Mouse (Mus musculus) liver, embryonic 14.5 days (tissue): ENCODE results near the gene 4933405L10Rik. TPM values are rescaled to one million over a fixed set of nuclear protein-coding genes. Genes with fewer than 3 reads are reported as not detected.

Experiments
- ATAC-seq: fragments of 200-750 bp; cut with Nextera tagmentation; 2 replicates; pipeline ENCODE4 v1.8.0; 2017; ENCODE audit warnings: moderate number of reproducible peaks, mild to moderate bottlenecking, moderate library complexity; ENCODE audit not compliant: insufficient read depth
- DNase-seq, 3 experiments: peaks; one replicate each; pipeline ENCODE4 v3.0.0-alpha.2; 2012 to 2013; ENCODE audit warnings: low read depth in 3 of 3, low spot score in 3 of 3
- H3K27ac ChIP-seq: fragments of 300-500 bp; sonication (generic); 2 replicates; pipeline ENCODE4 v1.5.1; 2014; ENCODE audit warnings: moderate library complexity, mild to moderate bottlenecking, control low read depth, inconsistent platforms
- H3K27me3 ChIP-seq: fragments of 300-500 bp; sonication (generic); 2 replicates; pipeline ENCODE4 v1.6.1; 2014; ENCODE audit warnings: mild to moderate bottlenecking, low read length, moderate library complexity; ENCODE audit not compliant: control insufficient read depth, insufficient read depth
- H3K36me3 ChIP-seq: fragments of 300-500 bp; sonication (generic); replicated peaks from 2 replicates; pipeline ENCODE4 v1.6.1; 2014; ENCODE audit warnings: low read depth; ENCODE audit not compliant: control insufficient read depth, insufficient read depth
- H3K4me1 ChIP-seq, 2 experiments: fragments of 200-500 bp in 1 of 2; fragments of 300-500 bp in 1 of 2; sonication (generic) in 1 of 2; replicated peaks; 2 replicates each; pipeline ENCODE4 v1.6.1; 2012 to 2014; ENCODE audit warnings: antibody characterized with exemption in 1 of 2, inconsistent platforms in 1 of 2, low read length in 1 of 2; ENCODE audit not compliant: control insufficient read depth in 2 of 2, insufficient read depth in 2 of 2
- H3K4me2 ChIP-seq: fragments of 300-500 bp; sonication (generic); 2 replicates; pipeline ENCODE4 v1.6.1; 2014; ENCODE audit warnings: low read depth, mild to moderate bottlenecking, control low read depth, moderate library complexity
- H3K4me3 ChIP-seq, 2 experiments: fragments of 200-500 bp in 1 of 2; fragments of 300-500 bp in 1 of 2; sonication (generic) in 1 of 2; 2 replicates each; pipeline ENCODE4 v1.5.1; 2012 to 2014; ENCODE audit warnings: low read depth in 2 of 2, low read length in 2 of 2, mild to moderate bottlenecking in 2 of 2, control low read depth in 1 of 2, inconsistent platforms in 1 of 2, moderate library complexity in 1 of 2; ENCODE audit not compliant: insufficient read depth in 1 of 2
- H3K9ac ChIP-seq: fragments of 300-500 bp; sonication (generic); replicated peaks from 2 replicates; pipeline ENCODE4 v1.6.1; 2014; ENCODE audit warnings: mild to moderate bottlenecking, control low read depth, moderate library complexity
- H3K9me3 ChIP-seq: fragments of 300-500 bp; sonication (generic); 2 replicates; pipeline ENCODE4 v1.6.1; 2016; ENCODE audit warnings: low read length, mixed read lengths; ENCODE audit not compliant: control insufficient read depth
- CTCF ChIP-seq: IDR thresholded peaks from 2 replicates; pipeline ENCODE4 v1.5.1; 2016; ENCODE audit warnings: antibody characterized with exemption, low read depth, control low read depth
- EP300 ChIP-seq: IDR thresholded peaks from 2 replicates; pipeline ENCODE4 v1.6.1; 2016; ENCODE audit warnings: antibody characterized with exemption, low read depth
- WGBS: fragments of 180-500 bp; shearing (Covaris S2); extraction: QIAGEN DNeasy Blood & Tissue Kit; methylation state at CpG from one replicate; pipeline ENCODE4 v1.1.7; 2014; ENCODE audit not compliant: insufficient replicate concordance; 5-methylcytosine and 5-hydroxymethylcytosine counted together
- polyA plus RNA-seq, 2 experiments: library from polyadenylated mRNA; depleted of rRNA in 1 of 2; stranded (reverse) in 1 of 2; unstranded in 1 of 2; fragments of >200 nt; fragmentation: Nextera tagmentation in 1 of 2; extraction: Ambion mirVana in 1 of 2; gene quantifications; 2 replicates each; pipeline versions ENCODE4 v1.2.1 to v1.2.3; 2012 to 2014

The 4933405L10Rik gene
- polyA plus RNA-seq (2012; rRNA removed) (not detected in 2 replicates), polyA plus RNA-seq (2014; fragmentation: Nextera tagmentation; extraction: Ambion mirVana) (not detected in 2 replicates)

DNA sequence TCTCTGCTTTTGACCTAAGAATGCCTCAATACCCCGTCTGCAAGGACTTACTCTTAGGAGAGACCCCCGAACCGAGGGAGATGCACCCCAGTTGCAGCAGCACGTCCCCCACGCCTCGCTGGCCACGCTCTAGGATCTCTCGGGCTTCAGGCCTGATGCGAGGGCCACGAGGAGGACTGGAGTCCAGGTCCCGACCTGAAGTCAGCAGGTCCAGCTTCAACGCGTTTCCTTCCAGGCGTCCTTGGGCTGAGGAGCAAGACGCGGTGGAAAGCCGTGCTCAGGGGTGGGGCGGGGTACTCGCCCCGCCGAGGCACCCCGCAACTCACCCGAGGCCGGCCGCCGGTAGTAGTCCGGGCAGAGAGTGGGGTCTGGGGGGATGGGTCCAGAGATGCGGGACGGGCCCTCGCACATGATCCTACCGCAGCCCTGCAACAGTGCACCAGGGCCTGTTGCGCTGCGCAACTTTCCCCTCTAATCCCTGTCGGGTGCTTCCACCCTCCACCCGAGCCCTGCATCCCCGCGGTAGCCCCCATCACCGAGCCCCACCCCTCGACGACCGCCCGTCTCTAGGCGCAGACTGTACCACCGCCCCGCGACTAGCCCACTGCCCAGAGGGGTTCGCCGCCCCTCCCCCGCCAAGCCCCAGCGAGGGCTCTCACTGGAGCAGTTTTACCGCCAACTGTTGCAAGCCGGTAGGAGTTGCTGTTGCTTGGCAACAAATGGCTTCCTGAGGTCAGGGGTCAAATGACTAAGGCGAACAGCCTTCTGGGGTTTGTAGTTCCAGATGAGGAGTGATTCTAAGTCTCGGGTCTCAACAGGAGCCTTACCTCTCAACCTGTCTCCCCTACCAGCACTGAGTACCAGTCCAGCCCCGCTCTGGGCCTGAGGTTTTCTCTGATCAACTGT, at the start of gene 4933405L10Rik, which contains the start of gene Enkd1:
Gene 4933405L10Rik (plus strand): TSS at position 158 of the 906 bp plus-strand sequence.
Gene Enkd1 (minus strand): TSS at position 713 of the 906 bp plus-strand sequence.
- TF ChIP-seq CTCF: no peak
- TF ChIP-seq EP300: no peak
- H3K4me2 ChIP-seq: peak within 1 kb of the TSS; percentile 76
- no peaks in the 10 kb centered on the region for H3K36me3 ChIP-seq
- ATAC-seq (peak; percentile 75), DNase-seq (peak; percentile 72 to 73 (median 73))
- peak within 1 kb of the TSS; percentile 50 for H3K9ac ChIP-seq
- WGBS: under 1% methylated on average over 55 of the region's 55 CpGs
- no peaks in the 10 kb centered on the region for H3K27me3 ChIP-seq
- H3K4me3 ChIP-seq: peak within 1 kb of the TSS; percentile 68 to 74
- H3K9me3 ChIP-seq: no peaks in the 10 kb centered on the region
- peaks cover 0 to 12% of the 10 kb centered on the region in 2 experiments; a peak in 2 of 4 replicates for H3K4me1 ChIP-seq
- no peak within 1 kb of the TSS for H3K27ac ChIP-seq

DNA sequence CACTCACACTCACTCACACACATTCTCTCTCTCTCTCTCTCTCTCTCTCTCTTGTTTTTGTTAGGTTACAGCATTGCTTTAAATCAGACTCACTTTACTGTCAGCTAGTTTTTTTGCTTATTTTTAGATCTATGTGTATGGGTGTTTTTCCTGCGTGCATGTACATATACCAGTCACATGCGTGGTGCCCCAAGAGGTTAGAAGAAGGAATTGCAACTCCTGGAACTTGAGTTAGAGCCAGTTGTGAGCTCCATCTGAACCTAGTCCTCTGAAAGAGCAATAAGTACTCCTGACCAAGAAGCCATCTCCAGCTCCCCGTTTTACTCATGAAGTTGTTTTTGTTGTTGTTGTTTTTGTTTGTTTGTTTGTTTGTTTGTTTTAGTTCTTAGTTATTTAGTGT, 46.3 kb upstream of the 4933405L10Rik start:
- H3K27me3 ChIP-seq: no peaks in the 10 kb centered on the region
- H3K4me1 ChIP-seq: no peaks in the 10 kb centered on the region
- H3K9ac ChIP-seq: no peak overlapping the region
- no peak overlapping the region for H3K4me2 ChIP-seq
- no peak for DNase-seq
- no peak for ATAC-seq
- H3K4me3 ChIP-seq: no peak overlapping the region
- peak; percentile 59; the same call in 1 of the 2 replicates for TF ChIP-seq CTCF
- TF ChIP-seq EP300: no peak
- H3K36me3 ChIP-seq: peaks cover 24% of the 10 kb centered on the region
- H3K9me3 ChIP-seq: no peaks in the 10 kb centered on the region
- WGBS: 66% methylated on average over 3 of the region's 3 CpGs
- H3K27ac ChIP-seq: no peak overlapping the region

DNA sequence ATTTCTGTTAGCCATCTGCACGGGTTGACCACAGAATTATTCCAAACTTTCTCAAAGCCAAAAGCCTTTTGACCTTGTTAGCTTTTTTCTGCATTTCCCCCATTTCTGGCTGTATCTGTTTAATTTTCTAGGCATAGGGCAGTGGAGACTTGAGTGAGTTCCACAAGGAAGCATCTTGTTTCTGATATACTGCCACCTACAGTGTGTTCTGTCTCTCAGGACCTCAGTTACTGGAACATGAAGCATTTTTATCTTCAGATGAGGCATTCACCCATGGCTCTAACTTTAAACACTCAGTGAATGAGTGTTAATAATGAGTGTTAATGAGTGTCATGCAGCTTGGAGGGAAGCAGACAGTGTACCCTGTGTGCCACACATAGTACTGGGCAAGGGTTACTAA, 29.6 kb upstream of the 4933405L10Rik start:
- no peak for ATAC-seq
- no peaks in the 10 kb centered on the region for H3K9me3 ChIP-seq
- no peak for DNase-seq
- no peak overlapping the region for H3K4me2 ChIP-seq
- H3K27me3 ChIP-seq: no peaks in the 10 kb centered on the region
- no peaks in the 10 kb centered on the region for H3K4me1 ChIP-seq
- no peak for TF ChIP-seq EP300
- no peak for TF ChIP-seq CTCF
- H3K9ac ChIP-seq: no peak overlapping the region
- H3K36me3 ChIP-seq: peaks cover 91% of the 10 kb centered on the region
- WGBS: 76% methylated on average over 1 of the region's 1 CpGs
- no peak overlapping the region for H3K4me3 ChIP-seq
- H3K27ac ChIP-seq: no peak overlapping the region

DNA sequence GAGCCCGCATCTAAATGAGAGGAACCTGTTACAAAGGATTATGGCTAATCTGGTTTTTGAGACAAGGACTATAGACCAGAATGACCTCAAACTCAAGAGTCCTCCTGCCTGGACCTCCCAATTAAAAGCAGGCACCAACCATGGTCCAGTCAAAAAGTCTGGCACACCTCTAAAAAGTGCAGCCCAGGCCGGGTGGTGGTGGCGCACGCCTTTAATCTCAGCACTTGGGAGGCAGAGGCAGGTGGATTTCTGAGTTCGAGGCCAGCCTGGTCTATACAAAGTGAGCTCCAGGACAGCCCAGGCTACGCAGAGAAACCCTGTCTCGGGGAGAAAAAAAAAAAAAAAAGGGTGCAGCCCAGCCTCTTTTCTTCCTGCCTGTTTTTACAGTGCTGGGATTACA, 22.1 kb upstream of the 4933405L10Rik start:
- no peak overlapping the region for H3K27ac ChIP-seq
- H3K4me1 ChIP-seq: no peaks in the 10 kb centered on the region
- H3K9ac ChIP-seq: no peak overlapping the region
- H3K27me3 ChIP-seq: no peaks in the 10 kb centered on the region
- no peak overlapping the region for H3K4me3 ChIP-seq
- TF ChIP-seq CTCF (no peak), EP300 (no peak)
- H3K36me3 ChIP-seq: peaks cover 35% of the 10 kb centered on the region
- no peak for ATAC-seq
- H3K4me2 ChIP-seq: peak overlapping the region; percentile 38; the same call in 1 of the 2 replicates
- WGBS: 64% methylated on average over 7 of the region's 7 CpGs
- no peak for DNase-seq
- no peaks in the 10 kb centered on the region for H3K9me3 ChIP-seq

DNA sequence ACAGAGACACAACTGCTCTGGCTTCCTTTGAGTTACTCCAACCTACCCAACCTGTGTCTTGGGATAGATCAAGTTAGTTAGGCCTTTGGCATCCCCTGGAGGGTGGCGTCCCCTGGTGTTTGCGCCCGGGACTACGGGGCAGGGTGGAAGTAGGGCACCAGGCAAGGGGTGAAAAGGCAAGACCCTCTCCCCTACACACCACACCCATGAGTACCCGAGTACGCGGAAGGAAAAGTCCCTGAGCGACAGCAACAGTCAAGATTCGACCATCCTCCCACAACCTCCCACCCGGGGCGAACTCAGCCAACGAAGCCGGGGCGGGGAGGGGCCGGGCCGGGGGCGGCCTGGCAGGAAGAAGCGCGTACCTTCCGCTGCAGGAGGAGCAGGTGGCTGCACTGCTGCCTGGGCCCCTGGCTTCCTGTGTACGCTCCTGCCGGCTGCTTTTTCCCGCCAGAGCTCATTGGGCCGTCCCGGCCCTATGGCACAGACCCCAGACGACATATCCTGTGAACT, 21.6 kb upstream of the 4933405L10Rik start, which contains the start of gene Carmil2:
Gene Carmil2 (plus strand): TSS at position 479 of the 513 bp plus-strand sequence.
- TF ChIP-seq CTCF: peak; percentile 85
- no peak for TF ChIP-seq EP300
- Histone ChIP-seq H3K36me3 (peaks cover 30% of the 10 kb centered on the region), H3K4me1 (no peaks in the 10 kb centered on the region), H3K27ac (no peak within 1 kb of the TSS), H3K4me3 (no peak within 1 kb of the TSS), H3K9ac (no peak within 1 kb of the TSS), H3K4me2 (peak within 1 kb of the TSS; percentile 38; the same call in 1 of the 2 replicates), H3K27me3 (no peaks in the 10 kb centered on the region), H3K9me3 (no peaks in the 10 kb centered on the region)
- ATAC-seq (peak; percentile 31; the same call in 1 of the 2 replicates), DNase-seq (no peak)
- WGBS: 4% methylated on average over 25 of the region's 26 CpGs
